Mouse (Mus musculus) neural tube, embryonic 12.5 days (tissue): ENCODE measurements around the gene Mrps7. TPM values are rescaled to one million over a fixed set of nuclear protein-coding genes. Genes with fewer than 3 reads are reported as not detected.

Source experiments
- ATAC-seq: fragments of 200-750 bp; cut with Nextera tagmentation; 2 replicates; pipeline ENCODE4 v1.8.0; 2017; ENCODE audit warnings: low read depth, mild to moderate bottlenecking, moderate TSS enrichment, moderate library complexity; ENCODE audit not compliant: low FRiP score
- H3K27ac ChIP-seq: fragments of 300-500 bp; sonication (generic); 2 replicates; pipeline ENCODE4 v1.5.1; 2016
- H3K27me3 ChIP-seq: fragments of 300-500 bp; sonication (generic); replicated peaks from 2 replicates; pipeline ENCODE4 v1.6.1; 2016; ENCODE audit warnings: mild to moderate bottlenecking
- H3K36me3 ChIP-seq: fragments of 300-500 bp; sonication (generic); 2 replicates; pipeline ENCODE4 v1.6.1; 2016; ENCODE audit warnings: mild to moderate bottlenecking
- H3K4me1 ChIP-seq: fragments of 300-500 bp; sonication (generic); 2 replicates; pipeline ENCODE4 v1.6.1; 2016
- H3K4me2 ChIP-seq: fragments of 300-500 bp; sonication (generic); replicated peaks from 2 replicates; pipeline ENCODE4 v1.6.1; 2016; ENCODE audit warnings: mild to moderate bottlenecking
- H3K4me3 ChIP-seq: fragments of 300-500 bp; sonication (generic); 2 replicates; pipeline ENCODE4 v1.5.1; 2016
- H3K9ac ChIP-seq: fragments of 300-500 bp; sonication (generic); 2 replicates; pipeline ENCODE4 v1.6.1; 2016; ENCODE audit warnings: mild to moderate bottlenecking
- H3K9me3 ChIP-seq: fragments of 300-500 bp; sonication (generic); 2 replicates; pipeline ENCODE4 v1.6.1; 2016; ENCODE audit warnings: mild to moderate bottlenecking
- WGBS: fragments of 180-500 bp; shearing (Covaris S2); methylation state at CpG from one replicate; pipeline ENCODE4 v1.1.7; 2016; 5-methylcytosine and 5-hydroxymethylcytosine counted together
- polyA plus RNA-seq: library from polyadenylated mRNA; unstranded; fragments of >200 nt; fragmentation: Nextera tagmentation; extraction: Ambion mirVana; gene quantifications from 2 replicates; pipeline ENCODE4 v1.2.1, GENCODE M21; 2016

The Mrps7 gene
- polyA plus RNA-seq, result 85.2 and 90.2 TPM in 2 replicates

DNA sequence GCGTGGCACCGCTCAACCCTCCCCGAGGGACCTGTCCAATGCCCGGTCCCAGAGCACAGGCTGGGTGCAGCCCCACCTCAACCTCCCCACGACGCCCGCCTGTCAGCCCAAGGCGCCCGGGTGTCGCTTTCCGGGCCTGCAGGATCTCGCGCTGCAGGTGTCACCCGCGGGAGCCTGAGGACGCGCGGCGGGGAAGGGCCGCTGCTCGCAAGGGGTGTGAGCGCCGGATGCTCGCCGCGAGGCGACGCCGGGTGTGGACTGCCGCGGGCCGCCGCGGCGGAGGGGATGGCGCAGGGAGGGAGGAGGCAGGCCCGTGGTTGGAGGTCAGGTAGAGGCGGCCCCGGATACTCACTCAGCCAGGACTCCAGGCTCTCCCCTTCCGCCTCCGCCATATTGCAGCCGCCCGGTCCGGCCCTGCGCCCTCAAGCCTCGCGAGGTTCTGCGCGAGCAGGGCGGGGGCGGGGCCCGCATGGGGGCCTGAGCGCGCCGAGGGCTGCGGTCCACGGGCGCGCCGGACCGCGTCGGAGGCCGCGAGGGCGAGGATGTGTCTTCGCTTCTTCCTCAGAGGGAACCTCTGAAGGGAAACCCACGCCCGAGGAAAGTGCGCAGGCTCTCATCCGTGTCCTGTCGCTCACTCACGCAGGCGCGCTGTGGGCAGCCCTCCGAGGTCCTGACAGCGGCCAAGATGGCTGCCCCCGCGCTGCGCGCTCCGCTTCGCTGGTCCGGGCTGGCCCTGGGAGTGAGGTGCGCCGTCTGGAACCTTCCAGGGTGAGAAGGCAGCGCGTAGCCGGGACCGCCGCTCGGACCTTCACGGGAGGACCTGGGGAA lies at the start of gene Mrps7, which contains the start of gene Gga3:
TSS of gene Mrps7 (plus strand) at position 450 of the 828 bp plus-strand sequence.
TSS of gene Gga3 (minus strand) at position 576 of the 828 bp plus-strand sequence.
- Histone ChIP-seq H3K9me3 (no peaks in the 10 kb centered on the region), H3K4me3 (peak within 1 kb of the TSS; percentile 91), H3K9ac (peak within 1 kb of the TSS; percentile 95), H3K4me2 (peak within 1 kb of the TSS; percentile 95), H3K27ac (peak within 1 kb of the TSS; percentile 74), H3K27me3 (no peaks in the 10 kb centered on the region), H3K4me1 (peaks cover 25% of the 10 kb centered on the region), H3K36me3 (peaks cover 32% of the 10 kb centered on the region)
- under 1% methylated on average over 92 of the region's 93 CpGs for WGBS
- ATAC-seq, result peak; percentile 96

DNA sequence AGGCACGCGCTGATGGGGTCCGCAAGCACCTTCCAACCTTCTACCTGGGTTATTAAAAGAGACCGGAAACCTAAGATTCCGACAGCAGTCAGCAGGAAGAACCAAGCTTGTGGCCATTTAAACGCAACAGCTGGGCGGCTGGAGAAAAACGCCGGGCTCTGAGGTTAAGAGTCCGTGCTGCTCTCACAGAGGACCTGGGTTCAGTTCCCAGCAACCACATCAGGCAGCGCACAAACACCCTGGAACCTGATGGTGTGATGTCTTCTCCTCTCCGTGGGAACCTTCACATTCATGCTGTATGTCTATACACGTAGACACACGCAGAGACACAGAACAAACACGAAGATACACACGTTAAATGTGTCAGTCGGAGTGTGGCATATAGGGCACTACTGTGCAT lies 48.0 kb upstream of the Mrps7 start:
- WGBS, result 82% methylated on average over 17 of the region's 17 CpGs
- H3K36me3 ChIP-seq, result no peaks in the 10 kb centered on the region

DNA sequence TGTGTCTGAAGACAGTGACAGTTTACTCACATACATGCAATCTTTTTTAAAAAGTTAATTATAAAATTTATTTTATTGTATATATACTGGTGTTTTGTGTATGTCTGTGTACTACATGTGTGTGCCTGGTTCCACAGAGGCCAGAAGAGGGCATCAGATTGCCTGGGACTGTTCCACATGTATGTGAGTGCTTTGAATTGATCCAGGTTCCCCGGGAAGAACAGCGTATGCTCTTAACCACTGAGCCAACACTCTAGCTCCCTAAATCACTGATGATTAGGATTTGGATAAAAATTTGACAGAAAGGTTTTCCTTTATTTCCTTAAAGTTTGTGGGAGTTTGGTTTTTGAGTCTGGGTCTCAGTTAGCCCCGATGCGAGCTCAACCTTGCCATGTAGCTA lies 40.3 kb upstream of the Mrps7 start:
- H3K36me3 ChIP-seq, result peaks cover 20% of the 10 kb centered on the region
- WGBS, result 48% methylated on average over 4 of the region's 4 CpGs
- H3K27me3 ChIP-seq, result no peaks in the 10 kb centered on the region
- peak overlapping the region; percentile 67 for H3K4me2 ChIP-seq
- ATAC-seq, result no peak
- H3K4me3 ChIP-seq, result peak overlapping the region; percentile 66
- H3K27ac ChIP-seq, result no peak overlapping the region
- no peaks in the 10 kb centered on the region for H3K9me3 ChIP-seq
- H3K9ac ChIP-seq, result peak overlapping the region; percentile 66
- H3K4me1 ChIP-seq, result peaks cover 16% of the 10 kb centered on the region; the same call in 1 of the 2 replicates

More for the DNA sequence above, 48.0 kb upstream of the Mrps7 start:
- no peak overlapping the region for H3K4me3 ChIP-seq
- no peak overlapping the region for H3K4me2 ChIP-seq
- no peak overlapping the region for H3K9ac ChIP-seq
- no peaks in the 10 kb centered on the region for H3K27me3 ChIP-seq
- H3K27ac ChIP-seq, result no peak overlapping the region
- H3K4me1 ChIP-seq, result no peaks in the 10 kb centered on the region
- no peaks in the 10 kb centered on the region for H3K9me3 ChIP-seq
- ATAC-seq, result no peak

DNA sequence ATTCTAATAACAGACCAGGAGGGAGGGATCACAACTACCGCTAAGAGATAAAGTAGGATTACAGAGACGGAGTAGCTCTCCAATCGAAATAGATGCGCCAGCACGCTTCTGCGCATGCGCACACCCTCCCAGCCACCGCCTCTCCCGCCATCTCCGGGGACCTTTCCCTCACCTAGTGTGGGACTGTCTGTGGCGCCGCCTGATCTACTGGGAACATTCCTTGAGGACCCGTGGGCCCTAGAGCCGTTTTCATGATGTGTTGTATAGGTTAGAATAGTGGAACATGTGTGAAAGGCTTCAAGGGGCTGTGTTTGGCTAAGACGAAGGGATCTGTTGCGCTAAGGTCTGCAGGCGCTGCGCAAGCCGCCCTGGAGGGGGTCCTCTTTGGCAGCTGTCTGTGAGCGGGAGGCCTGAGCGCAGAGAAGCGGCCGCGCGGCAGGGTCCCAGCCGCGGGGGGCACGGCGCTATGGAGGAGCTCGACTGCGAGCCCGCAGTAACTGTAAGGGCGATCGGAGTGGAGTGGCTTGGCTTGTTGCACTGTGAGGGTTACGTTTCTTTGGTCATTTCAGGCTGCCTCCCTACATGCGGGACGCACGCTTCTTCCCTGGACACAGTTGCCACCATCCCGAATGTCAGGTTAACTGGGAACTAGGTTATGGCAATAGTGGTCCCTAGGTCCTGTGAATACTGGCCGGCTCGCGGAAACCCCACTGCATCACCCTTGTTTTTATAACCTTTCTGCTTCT lies 39.5 kb upstream of the Mrps7 start, which contains the start of gene Nup85:
TSS of gene Nup85 (plus strand) at position 371 of the 746 bp plus-strand sequence.
- peak within 1 kb of the TSS; percentile 67 for H3K4me2 ChIP-seq
- under 1% methylated on average over 42 of the region's 42 CpGs for WGBS
- peaks cover 29% of the 10 kb centered on the region for H3K36me3 ChIP-seq
- no peak within 1 kb of the TSS for H3K27ac ChIP-seq
- peak within 1 kb of the TSS; percentile 66 for H3K9ac ChIP-seq
- H3K4me1 ChIP-seq, result peaks cover 16% of the 10 kb centered on the region; the same call in 1 of the 2 replicates
- no peaks in the 10 kb centered on the region for H3K9me3 ChIP-seq
- H3K4me3 ChIP-seq, result peak within 1 kb of the TSS; percentile 66
- ATAC-seq, result peak; percentile 87
- no peaks in the 10 kb centered on the region for H3K27me3 ChIP-seq

DNA sequence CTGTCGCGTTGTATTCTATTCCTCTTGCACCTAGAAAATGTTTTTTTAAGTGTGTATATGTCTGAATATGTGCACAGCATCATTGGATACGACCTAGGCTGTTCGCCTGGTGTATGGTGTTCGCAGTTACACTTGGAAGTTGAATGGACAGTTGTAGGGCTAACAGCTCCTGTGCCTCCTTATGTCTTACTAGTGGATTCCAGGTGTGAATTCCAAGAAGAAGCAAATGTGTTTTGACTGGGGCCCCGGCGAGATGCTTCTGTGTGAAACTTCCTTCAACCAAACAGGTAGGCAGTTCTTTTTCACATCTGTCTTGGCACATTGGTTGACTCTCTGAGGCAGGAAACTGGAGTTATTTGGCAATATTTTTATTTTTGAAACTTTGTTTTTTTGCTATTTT lies 38.8 kb upstream of the Mrps7 start:
- ATAC-seq, result no peak
- Histone ChIP-seq H3K36me3 (peaks cover 36% of the 10 kb centered on the region), H3K4me2 (peak overlapping the region; percentile 67), H3K4me1 (peaks cover 16% of the 10 kb centered on the region; the same call in 1 of the 2 replicates), H3K27me3 (no peaks in the 10 kb centered on the region), H3K9ac (peak overlapping the region; percentile 66), H3K4me3 (peak overlapping the region; percentile 66), H3K27ac (no peak overlapping the region), H3K9me3 (no peaks in the 10 kb centered on the region)
- 24% methylated on average over 7 of the region's 7 CpGs for WGBS

DNA sequence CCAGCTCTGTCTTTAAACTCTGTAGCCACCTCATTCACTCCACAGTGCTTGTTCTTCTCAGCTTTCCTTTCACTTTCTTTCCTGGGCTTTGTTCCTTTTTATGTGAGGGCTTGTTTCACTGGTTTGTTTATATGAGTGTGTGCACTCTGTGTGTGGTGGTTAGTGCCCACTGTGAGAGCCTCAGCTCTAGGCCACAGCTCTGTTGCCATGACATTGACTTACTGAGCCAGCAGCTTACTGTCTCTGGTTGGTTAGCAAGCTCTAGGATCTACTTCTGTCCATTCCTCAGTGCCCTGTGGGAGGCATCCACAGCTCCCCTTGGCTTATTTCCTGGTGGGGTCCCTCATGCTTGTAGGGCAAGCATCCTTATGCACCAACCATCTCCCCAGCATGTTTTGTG lies 24.6 kb upstream of the Mrps7 start:
- ATAC-seq, result no peak
- Histone ChIP-seq H3K27me3 (no peaks in the 10 kb centered on the region), H3K9ac (no peak overlapping the region), H3K9me3 (no peaks in the 10 kb centered on the region), H3K4me2 (no peak overlapping the region), H3K36me3 (peaks cover 66% of the 10 kb centered on the region), H3K27ac (no peak overlapping the region), H3K4me3 (no peak overlapping the region), H3K4me1 (no peaks in the 10 kb centered on the region)

DNA sequence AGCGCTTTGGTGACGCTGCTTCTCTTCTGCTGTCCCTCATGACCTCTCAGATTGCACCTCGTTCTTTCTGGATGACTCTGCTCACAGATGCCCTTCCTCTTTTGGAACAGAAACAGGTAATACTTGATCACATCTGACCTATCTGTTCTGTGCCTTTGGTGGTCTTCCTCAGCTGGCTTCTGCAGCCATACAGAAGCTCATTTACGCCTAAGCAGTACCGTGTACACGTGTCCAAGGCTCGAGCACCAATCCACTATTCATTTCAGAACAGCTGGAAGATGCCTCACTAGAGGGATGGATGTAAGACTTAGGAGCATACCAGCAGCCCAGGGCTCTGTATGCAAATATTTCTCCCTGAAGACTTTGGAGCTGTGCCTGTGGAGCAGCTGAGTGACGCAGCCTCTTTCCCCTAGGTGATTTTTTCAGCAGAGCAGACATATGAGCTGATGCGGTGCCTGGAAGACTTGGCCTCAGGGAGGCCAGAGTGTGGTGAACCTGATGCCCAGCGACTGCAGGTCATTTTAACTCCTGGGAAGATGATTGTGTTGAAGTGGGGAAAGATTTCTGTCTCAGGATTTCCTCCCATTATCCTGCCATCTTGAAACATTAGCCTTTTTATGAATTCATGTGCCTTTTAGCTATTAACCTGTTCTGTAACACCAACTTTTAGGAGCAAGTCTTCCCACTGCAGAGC lies 20.7 kb upstream of the Mrps7 start:
- H3K9ac ChIP-seq, result no peak overlapping the region
- no peaks in the 10 kb centered on the region for H3K9me3 ChIP-seq
- peaks cover 92% of the 10 kb centered on the region for H3K36me3 ChIP-seq
- no peaks in the 10 kb centered on the region for H3K4me1 ChIP-seq
- 85% methylated on average over 10 of the region's 10 CpGs for WGBS
- no peak overlapping the region for H3K4me2 ChIP-seq
- H3K4me3 ChIP-seq, result no peak overlapping the region
- no peak for ATAC-seq
- H3K27ac ChIP-seq, result no peak overlapping the region
- no peaks in the 10 kb centered on the region for H3K27me3 ChIP-seq

DNA sequence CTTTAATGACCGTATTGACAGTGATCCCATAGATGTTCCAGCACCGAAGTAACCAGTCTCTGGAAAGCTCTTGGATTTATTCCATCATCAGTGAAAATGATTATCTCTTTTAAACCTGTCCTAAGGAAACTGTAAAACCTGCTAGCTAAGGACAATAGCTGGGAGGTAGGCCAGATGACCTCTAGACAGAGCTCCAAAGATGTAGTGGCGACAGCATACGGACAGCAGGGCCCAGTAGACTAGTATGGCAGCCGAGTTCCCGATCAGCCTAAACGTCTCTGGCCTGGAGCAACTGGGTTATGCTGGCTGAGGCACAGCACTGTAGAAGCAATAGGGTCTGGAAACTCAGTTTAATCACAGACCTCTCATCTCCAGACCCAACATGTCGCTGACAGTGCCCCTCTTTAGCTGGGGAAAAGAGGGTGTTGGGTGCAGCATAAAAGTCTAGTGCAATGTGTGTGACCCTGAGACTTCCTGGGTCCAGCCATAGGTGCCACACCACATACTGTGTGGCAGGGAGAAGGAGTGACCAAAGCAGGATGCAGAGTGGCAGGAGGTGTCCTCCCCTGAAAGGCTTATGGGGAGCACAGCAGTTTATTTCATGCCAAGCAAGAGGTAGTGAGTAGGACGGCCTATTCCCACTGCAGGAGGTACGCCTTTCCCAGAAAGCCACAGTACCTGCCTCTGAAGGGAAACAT lies 19.2 kb upstream of the Mrps7 start:
- Histone ChIP-seq H3K9ac (no peak overlapping the region), H3K36me3 (peaks cover 89% of the 10 kb centered on the region), H3K4me2 (no peak overlapping the region), H3K4me3 (no peak overlapping the region), H3K27ac (no peak overlapping the region), H3K9me3 (no peaks in the 10 kb centered on the region), H3K27me3 (no peaks in the 10 kb centered on the region), H3K4me1 (no peaks in the 10 kb centered on the region)
- ATAC-seq, result no peak
- 86% methylated on average over 10 of the region's 10 CpGs for WGBS

DNA sequence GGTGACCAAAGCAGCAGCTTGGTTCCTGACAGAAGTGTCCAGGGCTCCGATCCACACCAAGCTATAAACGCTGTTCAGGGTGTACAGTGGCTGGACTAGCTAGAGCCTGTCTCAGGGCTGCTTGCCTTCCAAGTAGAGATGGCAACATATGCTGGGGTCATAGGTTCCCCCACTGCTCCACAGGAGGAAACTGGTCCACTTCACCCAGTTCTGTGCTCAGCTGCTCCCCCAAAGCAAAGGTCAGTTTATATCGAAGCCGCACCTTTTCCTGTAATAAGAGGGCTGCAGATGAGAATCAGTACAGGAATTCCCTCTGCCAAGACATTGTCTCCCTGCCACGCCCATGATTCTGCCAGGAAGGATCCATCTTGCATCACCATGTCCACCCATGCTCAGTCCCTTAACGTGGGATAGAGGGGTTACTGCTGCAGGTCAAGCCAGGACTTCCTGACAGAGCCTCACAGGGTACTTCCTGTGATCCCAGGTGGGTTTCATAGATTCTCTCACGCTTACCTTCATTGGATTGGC lies 18.1 kb upstream of the Mrps7 start:
- 93% methylated on average over 7 of the region's 7 CpGs for WGBS
- no peak overlapping the region for H3K4me3 ChIP-seq

DNA sequence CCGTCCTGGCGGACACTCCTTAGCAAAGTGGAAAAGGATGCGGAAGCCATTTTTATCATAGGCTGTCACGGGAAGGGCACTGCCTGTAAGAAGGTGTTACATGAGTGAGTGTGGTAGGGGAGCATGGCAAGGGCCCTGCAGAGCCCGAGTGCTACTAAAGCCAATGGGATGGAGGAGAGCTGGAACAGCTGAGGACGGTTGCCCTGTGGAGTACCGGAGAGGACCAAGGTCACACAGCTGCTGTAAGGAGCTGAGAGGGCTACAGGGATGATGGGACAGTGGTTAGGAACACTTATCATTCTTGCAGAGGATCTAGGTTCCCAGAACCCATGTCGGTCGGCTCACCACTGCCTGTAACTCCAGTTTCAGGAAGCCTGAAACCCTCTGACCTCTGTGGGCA lies 17.3 kb upstream of the Mrps7 start:
- no peak overlapping the region for H3K9ac ChIP-seq
- H3K4me1 ChIP-seq, result no peaks in the 10 kb centered on the region
- no peak overlapping the region for H3K4me3 ChIP-seq
- H3K27me3 ChIP-seq, result no peaks in the 10 kb centered on the region
- H3K27ac ChIP-seq, result no peak overlapping the region
- H3K9me3 ChIP-seq, result no peaks in the 10 kb centered on the region
- no peak for ATAC-seq
- peaks cover 93% of the 10 kb centered on the region for H3K36me3 ChIP-seq
- no peak overlapping the region for H3K4me2 ChIP-seq
- WGBS, result 93% methylated on average over 9 of the region's 9 CpGs

More for the DNA sequence above, 18.1 kb upstream of the Mrps7 start:
- no peak for ATAC-seq
- Histone ChIP-seq H3K27ac (no peak overlapping the region), H3K4me1 (no peaks in the 10 kb centered on the region), H3K9ac (no peak overlapping the region), H3K36me3 (peaks cover 93% of the 10 kb centered on the region), H3K9me3 (no peaks in the 10 kb centered on the region), H3K27me3 (no peaks in the 10 kb centered on the region), H3K4me2 (no peak overlapping the region)

DNA sequence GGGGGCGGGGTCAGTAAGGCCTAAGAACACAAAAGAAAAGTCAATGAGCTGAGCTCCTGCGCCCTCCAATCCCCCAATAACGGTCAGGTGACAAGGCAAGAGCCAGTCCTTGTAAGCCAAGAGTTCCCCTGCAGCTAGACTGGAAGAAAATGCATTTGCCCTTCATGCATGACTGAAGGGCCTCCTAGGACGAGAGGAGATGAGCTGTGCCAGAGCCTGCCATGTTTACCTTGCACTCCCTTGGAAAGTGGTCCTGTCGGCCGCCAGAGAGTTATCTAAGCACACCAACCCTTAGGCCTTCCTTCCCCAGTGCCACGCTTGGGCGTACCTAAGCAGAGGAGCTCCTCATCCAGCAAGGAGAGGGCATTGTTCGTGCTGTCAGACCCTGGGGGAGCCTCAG lies 15.7 kb upstream of the Mrps7 start:
- H3K4me3 ChIP-seq, result no peak overlapping the region
- H3K27ac ChIP-seq, result no peak overlapping the region
- H3K4me1 ChIP-seq, result no peaks in the 10 kb centered on the region
- H3K9me3 ChIP-seq, result no peaks in the 10 kb centered on the region
- H3K4me2 ChIP-seq, result no peak overlapping the region
- WGBS, result 86% methylated on average over 9 of the region's 9 CpGs
- peaks cover 93% of the 10 kb centered on the region for H3K36me3 ChIP-seq
- H3K9ac ChIP-seq, result no peak overlapping the region
- no peak for ATAC-seq
- no peaks in the 10 kb centered on the region for H3K27me3 ChIP-seq
